ENCODE assay signal across 9 mouse cellular contexts in genomic region chr6:90450179-90450578, GRCm38 (mm10). TPM values are rescaled to one million over a fixed set of nuclear protein-coding genes. Genes with fewer than 3 reads are reported as not detected.
A peak's percentile ranks its signal among the peaks of the same experiment; 100 is the strongest.
DNase-seq lines count a peak whose midpoint lies in the region; ATAC-seq and TF ChIP-seq lines count a peak whose summit lies in the region.
"Had no signal": no experiment of that assay in that cellular context is flagged by ENCODE, and none has a peak within 500 bp of the region (broad histone marks: within the 10 kb centered on the region; RNA-seq: fewer than 3 reads in every experiment).

No protein-coding gene starts in this region.

- H3K9me3 ChIP-seq in hindbrain, embryonic 10.5 days = no peaks in the 10 kb centered on the region
- H3K9me3 ChIP-seq in hindbrain, embryonic 12.5 days (replicated peaks) = no peaks in the 10 kb centered on the region
- H3K9me3 ChIP-seq in heart, postnatal 0 days (replicated peaks; ENCODE audit: control insufficient read depth, low read length) = no peaks in the 10 kb centered on the region
- H3K9me3 ChIP-seq: liver, embryonic 15.5 days had no signal

- H3K36me3 ChIP-seq in hindbrain, embryonic 10.5 days = no peaks in the 10 kb centered on the region
- no peaks in the 10 kb centered on the region for H3K36me3 ChIP-seq in hindbrain, embryonic 12.5 days
- no peaks in the 10 kb centered on the region for H3K36me3 ChIP-seq in heart, postnatal 0 days (replicated peaks; ENCODE audit: control insufficient read depth, insufficient read depth, low read length)
- H3K36me3 ChIP-seq: liver, embryonic 15.5 days had no signal

- TF ChIP-seq EP300 in heart, postnatal 0 days (IDR thresholded peaks at IDR 0.05; ENCODE audit: low read depth) = no peak

- no peak overlapping the region for H3K27ac ChIP-seq in hindbrain, embryonic 10.5 days
- no peak overlapping the region for H3K27ac ChIP-seq in hindbrain, embryonic 12.5 days
- H3K27ac ChIP-seq in heart, postnatal 0 days (ENCODE audit: low read depth) = peak overlapping the region; percentile 74
- H3K27ac ChIP-seq: liver, embryonic 15.5 days had no signal

- peak; percentile 96 for TF ChIP-seq CTCF in heart, postnatal 0 days (IDR thresholded peaks at IDR 0.05; ENCODE audit: low read depth)

- H3K4me3 ChIP-seq in hindbrain, embryonic 10.5 days = no peak overlapping the region
- no peak overlapping the region for H3K4me3 ChIP-seq in hindbrain, embryonic 12.5 days
- no peak overlapping the region for H3K4me3 ChIP-seq in heart, postnatal 0 days (ENCODE audit: low read depth, low read length)
- H3K4me3 ChIP-seq: liver, embryonic 15.5 days had no signal

- no peak for ATAC-seq in hindbrain, embryonic 12.5 days (ENCODE audit: low FRiP score)
- ATAC-seq in heart, postnatal 0 days (ENCODE audit: insufficient read depth, low read depth) = peak; percentile 75

- no peak overlapping the region for H3K9ac ChIP-seq in hindbrain, embryonic 12.5 days
- no peak overlapping the region for H3K9ac ChIP-seq in heart, postnatal 0 days (replicated peaks; ENCODE audit: low read depth, low read length)
- H3K9ac ChIP-seq: liver, embryonic 15.5 days had no signal

- peaks cover 10% of the 10 kb centered on the region for H3K4me1 ChIP-seq in hindbrain, embryonic 10.5 days (replicated peaks)
- peaks cover 7% of the 10 kb centered on the region for H3K4me1 ChIP-seq in hindbrain, embryonic 12.5 days
- H3K4me1 ChIP-seq in heart, postnatal 0 days (ENCODE audit: control insufficient read depth, insufficient read depth) = 0 out of 2 replicates have a peak, but pooled peaks cover 10% of the 10 kb centered on the region

- DNase-seq in hindbrain, embryonic 10.5 days (ENCODE audit: low spot score) = peak; percentile 71
- DNase-seq in adrenal gland, adult 8-10 months = peak; percentile 66
- peak; percentile 79 for DNase-seq in embryo, embryonic 11 days
- DNase-seq in heart, postnatal 0 days (ENCODE audit: low spot score) = peak; percentile 76
- DNase-seq in layer of hippocampus, postnatal 25 days (ENCODE audit: extremely low spot score in 1 of 2, low spot score in 1 of 2) = peak; percentile 52 to 96
- peak; percentile 15 for DNase-seq in naive thymus-derived CD4-positive, alpha-beta T cell, adult 2 months (ENCODE audit: low read depth)
- peak; percentile 68 to 74 for DNase-seq in urinary bladder, adult 18-20 months (ENCODE audit: low spot score in 2 of 2)

- H3K27me3 ChIP-seq in hindbrain, embryonic 10.5 days (ENCODE audit: insufficient read depth, poor library complexity, severe bottlenecking) = no peaks in the 10 kb centered on the region; the same call in 1 of the 2 replicates
- H3K27me3 ChIP-seq in hindbrain, embryonic 12.5 days = no peaks in the 10 kb centered on the region
- no peaks in the 10 kb centered on the region for H3K27me3 ChIP-seq in heart, postnatal 0 days (ENCODE audit: control insufficient read depth, insufficient read depth, low read length)
- H3K27me3 ChIP-seq: liver, embryonic 15.5 days had no signal

- no peak overlapping the region for H3K4me2 ChIP-seq in hindbrain, embryonic 12.5 days (replicated peaks)
- H3K4me2 ChIP-seq in heart, postnatal 0 days (ENCODE audit: low read depth, low read length) = no peak overlapping the region
- H3K4me2 ChIP-seq: liver, embryonic 15.5 days had no signal

- 34% methylated on average over 7 of the region's 7 CpGs for WGBS in hindbrain, embryonic 10.5 days
- 33% methylated on average over 7 of the region's 7 CpGs for WGBS in hindbrain, embryonic 12.5 days
- WGBS in heart, postnatal 0 days = 12% methylated on average over 7 of the region's 7 CpGs

RNA-seq across cellular contexts. Expression of gene Klf15, which starts 12.2 kb away (rescaled TPM):
- 4.1 and 4.9 TPM in 2 replicates for polyA plus RNA-seq in hindbrain, embryonic 10.5 days (2016; fragmentation: Nextera tagmentation; extraction: Ambion mirVana)
- polyA plus RNA-seq in hindbrain, embryonic 12.5 days (2016; fragmentation: Nextera tagmentation; extraction: Ambion mirVana) = 6.3 and 6.9 TPM in 2 replicates
- 10 to 100 TPM; 18.3 to 30.6 (median 27.6) TPM for total RNA-seq in adrenal gland, adult 8-10 months (2022)
- 56.9 and 74.5 TPM in 2 replicates for total RNA-seq in heart, postnatal 0 days (2014; rRNA removed; ENCODE audit: low replicate concordance)
- 15.6 and 23.4 TPM in 2 replicates for polyA plus RNA-seq in heart, postnatal 0 days (2015; fragmentation: Nextera tagmentation; extraction: Ambion mirVana)
- total RNA-seq in layer of hippocampus, postnatal 25 days (2021) = 10 to 100 TPM; 22.3 to 31.5 TPM

RNA-seq across cellular contexts. Expression of gene Cfap100, which starts 21.6 kb away (rescaled TPM):
- polyA plus RNA-seq in hindbrain, embryonic 10.5 days (2016; fragmentation: Nextera tagmentation; extraction: Ambion mirVana) = 1.2 and 2.0 TPM in 2 replicates
- polyA plus RNA-seq in hindbrain, embryonic 12.5 days (2016; fragmentation: Nextera tagmentation; extraction: Ambion mirVana) = 2.8 and 3.8 TPM in 2 replicates
- 1 to 10 TPM in 1 of 4 experiments, under 1 TPM in 2, not detected in 1; 0.23 to 2.5 (median 0.30) TPM for total RNA-seq in adrenal gland, adult 8-10 months (2022)
- not detected in 2 replicates for total RNA-seq in heart, postnatal 0 days (2014; rRNA removed; ENCODE audit: low replicate concordance)
- polyA plus RNA-seq in heart, postnatal 0 days (2015; fragmentation: Nextera tagmentation; extraction: Ambion mirVana) = 0.04 and 0.27 TPM in 2 replicates
- total RNA-seq in layer of hippocampus, postnatal 25 days (2021) = 10 to 100 TPM in 1 of 2 experiments, 1 to 10 TPM in 1; 8.3 to 15.7 TPM
- polyA plus RNA-seq: liver, embryonic 15.5 days had no signal

RNA-seq across cellular contexts. Expression of gene Aldh1l1, which starts 36.0 kb away (rescaled TPM):
- polyA plus RNA-seq in hindbrain, embryonic 10.5 days (2016; fragmentation: Nextera tagmentation; extraction: Ambion mirVana) = 1.7 and 2.9 TPM in 2 replicates
- polyA plus RNA-seq in hindbrain, embryonic 12.5 days (2016; fragmentation: Nextera tagmentation; extraction: Ambion mirVana) = 13.0 and 19.4 TPM in 2 replicates
- 100 to 1,000 TPM; 137 to 222 (median 182) TPM for total RNA-seq in adrenal gland, adult 8-10 months (2022)
- total RNA-seq in heart, postnatal 0 days (2014; rRNA removed; ENCODE audit: low replicate concordance) = 5.9 and 7.7 TPM in 2 replicates
- 2.3 and 2.8 TPM in 2 replicates for polyA plus RNA-seq in heart, postnatal 0 days (2015; fragmentation: Nextera tagmentation; extraction: Ambion mirVana)
- 10 to 100 TPM; 45.0 to 48.4 TPM for total RNA-seq in layer of hippocampus, postnatal 25 days (2021)

Comparison
In these comparisons a context has a peak if more than half of its experiments do, and no peak if none do; other contexts are left out.
1. DNase-seq: peak in every context shown above with its lines; median percentile 79 in embryo, embryonic 11 days; 76 in heart, postnatal 0 days; 74 in layer of hippocampus, postnatal 25 days; 71 in hindbrain, embryonic 10.5 days; 71 in urinary bladder, adult 18-20 months; 66 in adrenal gland, adult 8-10 months; 15 in naive thymus-derived CD4-positive, alpha-beta T cell, adult 2 months.